Mouse (Mus musculus) erythroblast, embryonic 14.5 days (primary cell): Measurements from ENCODE around the gene Slc25a39. TPM values are rescaled to one million over a fixed set of nuclear protein-coding genes. Genes with fewer than 3 reads are reported as not detected.
"Not testable (repeated sequence)": the region's sequence is repeated elsewhere in the genome, so short reads cannot be mapped to it uniquely, and the experiment has no call there.

ENCODE experiments used
- H3K27me3 ChIP-seq: 2 replicates; pipeline ENCODE4 v1.6.1; 2012; ENCODE audit warnings: inconsistent platforms; ENCODE audit not compliant: control insufficient read depth
- H3K36me3 ChIP-seq: 2 replicates; pipeline ENCODE4 v1.6.1; 2012; ENCODE audit warnings: mild to moderate bottlenecking, inconsistent platforms; ENCODE audit not compliant: control insufficient read depth
- H3K4me1 ChIP-seq: 2 replicates; pipeline ENCODE4 v1.6.1; 2012; ENCODE audit warnings: inconsistent platforms; ENCODE audit not compliant: control insufficient read depth
- H3K4me3 ChIP-seq: replicated peaks from 2 replicates; pipeline ENCODE3; 2012; ENCODE audit warnings: moderate library complexity, mild to moderate bottlenecking, inconsistent platforms
- H3K9me3 ChIP-seq: 2 replicates; pipeline ENCODE4 v1.6.1; 2012; ENCODE audit warnings: low read length, inconsistent platforms, mixed read lengths; ENCODE audit not compliant: control insufficient read depth
- GATA1 ChIP-seq: IDR thresholded peaks from 2 replicates; pipeline ENCODE4 v1.6.1; 2012; ENCODE audit warnings: low read length, inconsistent platforms, mixed read lengths
- TAL1 ChIP-seq: IDR thresholded peaks from 3 replicates; pipeline ENCODE4 v1.6.1; 2012; ENCODE audit warnings: low read length, inconsistent platforms, mixed read lengths
- polyA plus RNA-seq: library from polyadenylated mRNA; stranded (reverse); fragments of >175 nt; gene quantifications from 2 replicates; pipeline ENCODE4 v1.2.3, GENCODE M21; 2012

The Slc25a39 gene
- polyA plus RNA-seq, 1 experiment, result 579 TPM

DNA sequence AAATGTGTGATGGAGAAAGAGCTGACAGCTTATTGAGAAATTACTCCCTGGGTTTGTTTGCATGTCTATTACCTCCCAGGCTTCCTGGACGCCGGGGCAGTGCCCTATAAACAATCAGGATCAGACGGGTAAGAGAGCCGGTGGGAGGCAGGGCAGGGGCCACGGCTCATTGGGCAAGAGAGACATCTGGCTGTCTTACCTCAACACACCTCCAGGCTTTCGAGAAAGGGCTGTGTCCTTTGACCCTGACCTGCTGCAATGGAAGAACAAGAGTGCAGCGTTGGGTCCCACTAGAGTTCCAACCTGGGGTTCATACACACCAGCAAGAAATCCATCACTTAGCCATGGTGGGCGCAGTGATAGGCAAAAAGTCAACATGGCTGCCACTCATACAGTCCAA is 13.8 kb upstream of the Slc25a39 start:
- TF ChIP-seq TAL1 (no peak), GATA1 (no peak)
- H3K4me3 ChIP-seq, result no peak overlapping the region
- no peaks in the 10 kb centered on the region for H3K36me3 ChIP-seq
- H3K9me3 ChIP-seq, result peaks cover 6% of the 10 kb centered on the region
- no peaks in the 10 kb centered on the region for H3K4me1 ChIP-seq
- H3K27me3 ChIP-seq, result peaks cover 57% of the 10 kb centered on the region

DNA sequence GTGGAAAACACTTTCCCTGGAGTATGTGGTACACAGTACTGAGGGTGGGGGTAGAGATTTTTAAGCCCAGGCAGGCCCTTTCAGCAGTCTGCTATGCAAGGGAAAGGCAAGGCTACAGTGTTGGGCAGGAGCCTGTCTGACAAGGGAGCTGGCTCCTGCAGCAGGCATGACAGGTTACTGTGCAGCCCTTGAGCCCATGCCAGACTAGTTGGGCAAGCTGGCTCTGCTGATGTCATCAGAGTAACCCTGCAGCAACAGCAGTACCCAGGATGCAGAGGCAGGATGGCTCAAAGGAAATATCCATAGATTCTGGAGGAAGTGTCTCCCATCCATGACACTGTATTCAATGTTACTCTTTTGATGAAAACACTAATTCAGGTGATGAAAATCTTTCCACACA is 11.1 kb upstream of the Slc25a39 start:
- peaks cover 65% of the 10 kb centered on the region for H3K27me3 ChIP-seq
- peaks cover 6% of the 10 kb centered on the region for H3K9me3 ChIP-seq
- no peak overlapping the region for H3K4me3 ChIP-seq
- H3K36me3 ChIP-seq, result no peaks in the 10 kb centered on the region
- no peak for TF ChIP-seq TAL1
- H3K4me1 ChIP-seq, result no peaks in the 10 kb centered on the region

DNA sequence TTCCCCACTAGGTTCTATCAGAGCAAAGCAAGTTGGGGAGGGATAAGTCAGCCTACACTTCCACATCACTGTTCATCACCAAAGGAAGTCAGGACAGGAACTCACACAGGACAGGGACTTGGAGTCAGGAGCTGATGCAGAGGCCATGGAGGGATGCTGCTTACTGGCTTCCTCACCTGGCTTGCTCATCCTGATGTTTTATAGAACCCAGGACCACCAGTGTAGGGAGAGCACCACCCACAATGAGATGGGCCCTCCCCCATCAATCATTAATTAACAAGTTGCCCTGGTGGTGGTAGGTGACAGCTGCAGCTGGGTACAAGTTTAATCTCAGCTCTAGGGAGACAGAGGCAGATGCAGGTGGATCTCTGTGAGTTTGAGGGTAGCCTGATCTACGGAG is 9.4 kb upstream of the Slc25a39 start:
- H3K4me3 ChIP-seq, result no peak overlapping the region
- peaks cover 77% of the 10 kb centered on the region for H3K27me3 ChIP-seq
- TF ChIP-seq TAL1, result no peak
- TF ChIP-seq GATA1, result no peak
- no peaks in the 10 kb centered on the region for H3K36me3 ChIP-seq
- H3K4me1 ChIP-seq, result peaks cover under 1% of the 10 kb centered on the region
- H3K9me3 ChIP-seq, result peaks cover 6% of the 10 kb centered on the region

GRCm38 (mm10) chr11:102415034-102415802 is 7.5 kb upstream of the Slc25a39 start:
- TF ChIP-seq TAL1 (no peak), GATA1 (no peak)
- Histone ChIP-seq H3K4me1 (peaks cover 18% of the 10 kb centered on the region), H3K27me3 (peaks cover 62% of the 10 kb centered on the region), H3K36me3 (peaks cover 2% of the 10 kb centered on the region; the same call in 1 of the 2 replicates), H3K4me3 (no peak overlapping the region), H3K9me3 (peaks cover 3% of the 10 kb centered on the region)

DNA sequence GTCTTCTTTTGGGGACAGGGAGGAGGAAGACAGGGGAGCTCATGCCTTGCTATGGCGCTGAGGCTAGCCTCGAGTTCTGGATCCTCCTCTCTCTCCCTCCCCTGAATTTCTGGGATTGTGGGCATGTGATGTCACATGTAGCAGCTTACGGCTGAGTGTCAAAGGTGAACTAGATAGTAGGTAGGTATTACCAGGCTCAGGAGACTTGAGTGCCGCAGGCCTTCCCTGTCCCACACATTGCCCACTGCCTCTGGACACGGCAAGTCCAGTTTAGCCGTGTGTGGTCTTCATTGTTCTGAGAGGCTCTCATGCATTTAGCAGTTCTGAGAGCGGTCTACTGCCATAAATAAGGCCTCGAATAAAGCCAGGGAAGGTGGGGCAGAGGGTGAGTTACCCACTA is 5.3 kb upstream of the Slc25a39 start:
- Histone ChIP-seq H3K27me3 (peaks cover 46% of the 10 kb centered on the region), H3K9me3 (no peaks in the 10 kb centered on the region), H3K36me3 (peaks cover 2% of the 10 kb centered on the region; the same call in 1 of the 2 replicates), H3K4me3 (no peak overlapping the region), H3K4me1 (peaks cover 39% of the 10 kb centered on the region)
- TF ChIP-seq TAL1 (no peak), GATA1 (no peak)

GRCm38 (mm10) chr11:102411704-102412103 is 4.0 kb upstream of the Slc25a39 start:
- TF ChIP-seq TAL1, result no peak
- no peak for TF ChIP-seq GATA1
- Histone ChIP-seq H3K27me3 (peaks cover 36% of the 10 kb centered on the region), H3K9me3 (no peaks in the 10 kb centered on the region), H3K4me3 (peak overlapping the region; percentile 39), H3K4me1 (peaks cover 46% of the 10 kb centered on the region), H3K36me3 (peaks cover 2% of the 10 kb centered on the region; the same call in 1 of the 2 replicates)

GRCm38 (mm10) chr11:102411061-102411460 is 3.3 kb upstream of the Slc25a39 start:
- no peak for TF ChIP-seq GATA1
- no peak for TF ChIP-seq TAL1
- Histone ChIP-seq H3K9me3 (no peaks in the 10 kb centered on the region), H3K4me1 (peaks cover 52% of the 10 kb centered on the region)

GRCm38 (mm10) chr11:102410345-102410744 is 2.6 kb upstream of the Slc25a39 start:
- Histone ChIP-seq H3K36me3 (peaks cover 15% of the 10 kb centered on the region), H3K4me1 (peaks cover 59% of the 10 kb centered on the region), H3K27me3 (peaks cover 29% of the 10 kb centered on the region)
- H3K9me3 ChIP-seq, H3K4me3 ChIP-seq: not testable (repeated sequence)

More at GRCm38 (mm10) chr11:102411061-102411460, 3.3 kb upstream of the Slc25a39 start:
- no peak overlapping the region for H3K4me3 ChIP-seq
- H3K27me3 ChIP-seq, result peaks cover 35% of the 10 kb centered on the region
- H3K36me3 ChIP-seq, result peaks cover 8% of the 10 kb centered on the region

DNA sequence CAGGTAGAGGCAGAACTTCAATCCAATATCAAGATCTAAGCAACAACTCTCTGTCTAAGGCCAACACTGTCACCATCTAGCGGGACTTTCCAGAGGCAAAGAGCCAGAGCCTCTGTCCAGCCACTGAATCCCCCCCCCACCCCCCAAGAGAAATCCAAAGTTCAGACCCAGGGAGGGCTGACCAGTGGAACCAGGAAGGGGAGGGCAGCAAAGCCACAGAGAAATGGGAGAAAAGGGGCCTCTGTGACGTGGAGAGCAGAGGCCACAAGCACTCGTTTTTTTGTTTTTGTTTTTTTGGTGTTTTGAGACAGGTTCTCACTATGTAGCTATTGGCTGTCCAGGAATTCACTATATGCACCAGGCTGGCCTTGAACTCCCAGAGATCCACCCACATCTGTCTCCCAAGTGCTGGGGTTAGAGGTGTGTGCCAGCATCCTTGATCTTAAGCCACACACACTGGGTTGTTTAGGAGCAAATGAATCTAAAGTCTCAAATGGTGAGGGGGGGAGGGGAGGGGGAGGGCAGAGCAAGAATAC is 2.1 kb upstream of the Slc25a39 start:
- Histone ChIP-seq H3K27me3 (peaks cover 24% of the 10 kb centered on the region), H3K4me1 (peaks cover 64% of the 10 kb centered on the region), H3K36me3 (peaks cover 20% of the 10 kb centered on the region), H3K9me3 (no peaks in the 10 kb centered on the region), H3K4me3 (peak overlapping the region; percentile 74)
- TF ChIP-seq TAL1, result no peak
- TF ChIP-seq GATA1, result no peak
